8 mouse cellular contexts compared by ENCODE assay signal in the genomic region with DNA sequence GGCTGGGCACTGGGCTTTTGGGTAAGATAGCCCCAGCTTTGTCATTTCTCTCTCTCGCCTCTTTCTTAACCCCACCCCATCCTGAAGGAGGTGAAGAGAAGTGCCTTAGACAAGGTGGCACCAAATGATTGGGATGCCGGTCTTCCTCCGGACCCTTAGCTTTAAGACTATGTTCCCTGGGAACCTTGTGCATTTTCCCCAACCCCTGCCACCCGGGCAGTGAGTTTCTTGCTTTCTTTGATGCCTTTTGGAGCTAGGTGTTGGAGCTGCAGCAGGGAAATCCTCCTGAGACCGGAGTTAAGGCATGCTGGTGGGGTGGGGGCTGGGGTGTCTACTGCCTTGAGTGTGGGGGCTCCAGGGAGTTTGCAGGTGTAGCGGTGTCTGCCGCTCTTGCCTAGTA. TPM values are rescaled to one million over a fixed set of nuclear protein-coding genes. Genes with fewer than 3 reads are reported as not detected.
DNase-seq lines count a peak whose midpoint lies in the region; ATAC-seq and TF ChIP-seq lines count a peak whose summit lies in the region.

No protein-coding gene starts in this region.

- no peak for TF ChIP-seq CTCF in ES-Bruce4 (IDR thresholded peaks at IDR 0.05; ENCODE audit: low read depth, low read length)
- no peak for TF ChIP-seq CTCF in liver, postnatal 0 days (IDR thresholded peaks at IDR 0.05; ENCODE audit: low read depth)

- no peak overlapping the region for H3K27ac ChIP-seq in heart, embryonic 13.5 days (replicated peaks)
- no peak overlapping the region for H3K27ac ChIP-seq in ES-Bruce4 (ENCODE audit: insufficient read depth, low read length)
- H3K27ac ChIP-seq in hindbrain, embryonic 10.5 days: peak overlapping the region; percentile 59; the same call in 1 of the 2 replicates
- H3K27ac ChIP-seq in liver, postnatal 0 days (ENCODE audit: low read depth): no peak overlapping the region

- no peak for TF ChIP-seq EP300 in ES-Bruce4 (IDR thresholded peaks at IDR 0.05; ENCODE audit: insufficient read depth, low read depth, low read length)
- TF ChIP-seq EP300 in liver, postnatal 0 days (IDR thresholded peaks at IDR 0.05; ENCODE audit: low read depth): no peak

- H3K9me3 ChIP-seq in heart, embryonic 13.5 days: no peaks in the 10 kb centered on the region
- H3K9me3 ChIP-seq in ES-Bruce4 (replicated peaks; ENCODE audit: control insufficient read depth, insufficient read depth, low read length, poor library complexity, severe bottlenecking): no peaks in the 10 kb centered on the region
- H3K9me3 ChIP-seq in hindbrain, embryonic 10.5 days: no peaks in the 10 kb centered on the region
- no peaks in the 10 kb centered on the region for H3K9me3 ChIP-seq in liver, postnatal 0 days (ENCODE audit: low read length)

- peak overlapping the region; percentile 70 for H3K9ac ChIP-seq in heart, embryonic 13.5 days
- peak overlapping the region; percentile 51 for H3K9ac ChIP-seq in ES-Bruce4 (ENCODE audit: low read depth, poor library complexity, severe bottlenecking)
- no peak overlapping the region for H3K9ac ChIP-seq in liver, postnatal 0 days (replicated peaks)

- TF ChIP-seq POLR2A in ES-Bruce4 (IDR thresholded peaks at IDR 0.05; ENCODE audit: insufficient read depth, low read length): no peak

- no peaks in the 10 kb centered on the region for H3K36me3 ChIP-seq in heart, embryonic 13.5 days
- no peaks in the 10 kb centered on the region for H3K36me3 ChIP-seq in ES-Bruce4 (ENCODE audit: control insufficient read depth, insufficient read depth, low read length, poor library complexity, severe bottlenecking)
- no peaks in the 10 kb centered on the region for H3K36me3 ChIP-seq in hindbrain, embryonic 10.5 days
- H3K36me3 ChIP-seq in liver, postnatal 0 days (replicated peaks; ENCODE audit: insufficient read depth, low read length): no peaks in the 10 kb centered on the region

- peak overlapping the region; percentile 98 for H3K4me2 ChIP-seq in heart, embryonic 13.5 days
- peak overlapping the region; percentile 80 for H3K4me2 ChIP-seq in liver, postnatal 0 days (ENCODE audit: low read depth, low read length)

- peak overlapping the region; percentile 64 for H3K4me3 ChIP-seq in heart, embryonic 13.5 days
- H3K4me3 ChIP-seq in ES-Bruce4 (ENCODE audit: low read depth, low read length): peak overlapping the region; percentile 58
- peak overlapping the region; percentile 60 for H3K4me3 ChIP-seq in hindbrain, embryonic 10.5 days
- H3K4me3 ChIP-seq in liver, postnatal 0 days (ENCODE audit: low read depth, low read length): peak overlapping the region; percentile 54

- H3K4me1 ChIP-seq in heart, embryonic 13.5 days: peaks cover 42% of the 10 kb centered on the region
- H3K4me1 ChIP-seq in ES-Bruce4 (ENCODE audit: control insufficient read depth, insufficient read depth, low read length): no peaks in the 10 kb centered on the region
- H3K4me1 ChIP-seq in hindbrain, embryonic 10.5 days (replicated peaks): peaks cover 51% of the 10 kb centered on the region
- peaks cover 10% of the 10 kb centered on the region; the same call in 1 of the 2 replicates for H3K4me1 ChIP-seq in liver, postnatal 0 days (ENCODE audit: insufficient read depth)

- peaks cover 100% of the 10 kb centered on the region for H3K27me3 ChIP-seq in heart, embryonic 13.5 days (replicated peaks)
- H3K27me3 ChIP-seq in ES-Bruce4 (ENCODE audit: control insufficient read depth, insufficient read depth, low read length, poor library complexity, severe bottlenecking): peaks cover 1% of the 10 kb centered on the region; the same call in 1 of the 2 replicates
- H3K27me3 ChIP-seq in hindbrain, embryonic 10.5 days (ENCODE audit: insufficient read depth, poor library complexity, severe bottlenecking): peaks cover 100% of the 10 kb centered on the region
- peaks cover 36% of the 10 kb centered on the region for H3K27me3 ChIP-seq in liver, postnatal 0 days (ENCODE audit: insufficient read depth, low read length)

- no peak for ATAC-seq in heart, embryonic 13.5 days (ENCODE audit: extremely low read depth, insufficient number of reproducible peaks, low FRiP score, low TSS enrichment)
- no peak for ATAC-seq in liver, postnatal 0 days

- 7% methylated on average over 7 of the region's 7 CpGs for WGBS in heart, embryonic 13.5 days
- WGBS in hindbrain, embryonic 10.5 days: 5% methylated on average over 7 of the region's 7 CpGs
- 14% methylated on average over 7 of the region's 7 CpGs for WGBS in liver, postnatal 0 days (ENCODE audit: insufficient replicate concordance)

- DNase-seq in heart, postnatal 4 days: no peak
- no peak for DNase-seq in hindbrain, embryonic 10.5 days (ENCODE audit: low spot score)
- no peak for DNase-seq in liver, postnatal 0 days
- DNase-seq in gastrocnemius, adult 8-10 months (ENCODE audit: low spot score in 2 of 2): no peak
- no peak for DNase-seq in frontal cortex, postnatal 10 days (ENCODE audit: low spot score in 2 of 2)
- no peak for DNase-seq in urinary bladder, adult 2 months (ENCODE audit: low spot score)

RNA-seq across cellular contexts. Expression of a gene that starts 0.9 kb away (rescaled TPM):
- polyA plus RNA-seq in heart, embryonic 13.5 days (2015; fragmentation: Nextera tagmentation; extraction: Ambion mirVana): 0.17 and 0.44 TPM in 2 replicates
- total RNA-seq in heart, postnatal 4 days (2021): under 1 TPM; 0.10 to 0.14 TPM
- polyA plus RNA-seq in ES-Bruce4 (2011; ENCODE audit: insufficient read depth, insufficient read length, low read depth, missing spikeins): 0.35 and 0.40 TPM in 2 replicates
- 0.58 and 0.62 TPM in 2 replicates for polyA plus RNA-seq in hindbrain, embryonic 10.5 days (2016; fragmentation: Nextera tagmentation; extraction: Ambion mirVana)
- polyA plus RNA-seq in liver, postnatal 0 days (2015; fragmentation: Nextera tagmentation; extraction: Ambion mirVana): 0.73 and 0.82 TPM in 2 replicates
- 100 to 1,000 TPM; 209 to 275 (median 247) TPM for total RNA-seq in gastrocnemius, adult 8-10 months (2022)
- 0.98 and 1.3 TPM in 2 replicates for polyA plus RNA-seq in urinary bladder, adult 2 months (2012; rRNA removed)

RNA-seq across cellular contexts. Expression of a gene that starts 21.5 kb away (rescaled TPM):
- 1.5 and 2.1 TPM in 2 replicates for polyA plus RNA-seq in heart, embryonic 13.5 days (2015; fragmentation: Nextera tagmentation; extraction: Ambion mirVana)
- total RNA-seq in heart, postnatal 4 days (2021): under 1 TPM; 0.56 to 0.64 TPM
- 0.60 and 0.88 TPM in 2 replicates for polyA plus RNA-seq in ES-Bruce4 (2011; ENCODE audit: insufficient read depth, insufficient read length, low read depth, missing spikeins)
- 3.5 and 4.3 TPM in 2 replicates for polyA plus RNA-seq in hindbrain, embryonic 10.5 days (2016; fragmentation: Nextera tagmentation; extraction: Ambion mirVana)
- polyA plus RNA-seq in liver, postnatal 0 days (2015; fragmentation: Nextera tagmentation; extraction: Ambion mirVana): 0.06 and 0.09 TPM in 2 replicates
- total RNA-seq in gastrocnemius, adult 8-10 months (2022): 1 to 10 TPM; 1.5 to 2.1 (median 1.6) TPM
- polyA plus RNA-seq in urinary bladder, adult 2 months (2012; rRNA removed): 0.33 and 0.44 TPM in 2 replicates

RNA-seq across cellular contexts. Expression of a gene that starts 42.7 kb away (rescaled TPM):
- polyA plus RNA-seq in heart, embryonic 13.5 days (2015; fragmentation: Nextera tagmentation; extraction: Ambion mirVana): not detected in 2 replicates
- not detected for total RNA-seq in heart, postnatal 4 days (2021)
- polyA plus RNA-seq in ES-Bruce4 (2011; ENCODE audit: insufficient read depth, insufficient read length, low read depth, missing spikeins): not detected in 2 replicates
- not detected in 2 replicates for polyA plus RNA-seq in hindbrain, embryonic 10.5 days (2016; fragmentation: Nextera tagmentation; extraction: Ambion mirVana)
- 0.14 and 0.15 TPM in 2 replicates for polyA plus RNA-seq in liver, postnatal 0 days (2015; fragmentation: Nextera tagmentation; extraction: Ambion mirVana)
- total RNA-seq in gastrocnemius, adult 8-10 months (2022): 1 to 10 TPM in 3 of 4 experiments, under 1 TPM in 1; 0.78 to 1.9 (median 1.4) TPM
- polyA plus RNA-seq in urinary bladder, adult 2 months (2012; rRNA removed): 0.06 TPM in 2 replicates
